ENCODE assay signal across 8 mouse cellular contexts in the genomic region with DNA sequence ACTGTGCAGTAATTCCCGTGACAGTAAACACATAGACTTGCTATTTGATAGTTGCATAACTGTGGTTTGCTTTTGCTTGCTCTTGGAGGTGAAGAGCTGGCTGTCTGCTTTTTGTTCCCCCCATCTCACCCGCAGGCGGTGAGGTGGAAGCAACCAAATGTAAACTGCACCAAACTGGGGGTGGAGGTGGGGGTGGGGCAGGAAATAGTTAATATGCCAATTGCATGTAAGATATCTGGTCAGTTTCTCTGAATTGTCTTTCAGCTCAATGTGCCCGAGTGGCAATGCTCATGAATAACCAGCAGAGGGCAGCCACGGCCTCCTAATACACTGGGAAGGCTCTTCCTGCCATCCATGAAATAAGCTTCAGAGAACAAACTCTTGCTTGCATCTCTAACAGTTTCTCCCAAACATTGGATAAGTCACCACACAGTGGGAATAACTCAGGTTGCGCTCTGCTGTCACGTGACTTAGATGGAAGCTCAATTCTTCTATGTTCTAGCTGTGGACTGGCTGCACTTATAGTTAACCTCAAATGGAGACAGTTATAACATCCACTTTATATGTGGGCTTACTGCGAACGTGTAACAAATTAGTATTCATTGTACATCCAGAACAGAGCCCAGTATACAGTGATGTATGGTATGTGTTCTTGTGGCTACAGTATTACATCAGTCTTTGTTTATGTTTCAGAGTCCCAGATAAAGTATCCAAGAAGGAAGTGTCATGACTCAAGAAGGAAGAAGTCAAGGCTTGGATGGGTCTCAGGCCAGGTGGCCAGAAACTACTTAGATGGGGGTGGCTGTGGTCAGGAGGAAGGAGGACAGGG.
DNase-seq lines count a peak whose midpoint lies in the region; ATAC-seq and TF ChIP-seq lines count a peak whose summit lies in the region.

No protein-coding gene starts in this region.

- DNase-seq in forebrain, embryonic 10.5 days (ENCODE audit: extremely low spot score, low spot score), result peak; percentile 64
- DNase-seq in layer of hippocampus, adult 8-10 months (ENCODE audit: low spot score in 2 of 2), result peak; percentile 53 to 72
- peak; percentile 43 for DNase-seq in lung, postnatal 25 days (ENCODE audit: low spot score)
- peak; percentile 81 to 83 for DNase-seq in right cerebral cortex, adult 2 months (ENCODE audit: low spot score in 2 of 2)

- H3K27me3 ChIP-seq in ES-Bruce4 (ENCODE audit: control insufficient read depth, insufficient read depth, low read length, poor library complexity, severe bottlenecking), result no peaks in the 10 kb centered on the region
- no peaks in the 10 kb centered on the region for H3K27me3 ChIP-seq in forebrain, embryonic 10.5 days (ENCODE audit: poor library complexity, severe bottlenecking)

- TF ChIP-seq POLR2A in ES-Bruce4 (IDR thresholded peaks at IDR 0.05; ENCODE audit: insufficient read depth, low read length), result no peak
- TF ChIP-seq POLR2A in bone marrow macrophage, adult 2 months (IDR thresholded peaks at IDR 0.05; ENCODE audit: borderline replicate concordance, low read depth, low read length), result no peak

- peak; percentile 82 for TF ChIP-seq CTCF in ES-Bruce4 (IDR thresholded peaks at IDR 0.05; ENCODE audit: low read depth, low read length)
- TF ChIP-seq CTCF in bone marrow macrophage, adult 2 months (IDR thresholded peaks at IDR 0.05; ENCODE audit: low read depth, low read length), result peak; percentile 84

- no peak overlapping the region for H3K9ac ChIP-seq in ES-Bruce4 (ENCODE audit: low read depth, poor library complexity, severe bottlenecking)

- WGBS in forebrain, embryonic 10.5 days, result 35% methylated on average over 9 of the region's 9 CpGs

- peak; percentile 62 to 64; a peak in 2 of 4 replicates for ATAC-seq in hematopoietic stem cell, adult 5-6 weeks (replicated peaks in 1 of 2; ENCODE audit: insufficient read depth in 1 of 2, low FRiP score in 2 of 2, low TSS enrichment in 1 of 2, low read depth in 1 of 2, poor library complexity in 2 of 2, severe bottlenecking in 2 of 2)
- ATAC-seq in megakaryocyte, adult 5-6 weeks (ENCODE audit: poor library complexity, severe bottlenecking), result no peak

- H3K36me3 ChIP-seq in ES-Bruce4 (ENCODE audit: control insufficient read depth, insufficient read depth, low read length, poor library complexity, severe bottlenecking), result no peaks in the 10 kb centered on the region
- no peaks in the 10 kb centered on the region for H3K36me3 ChIP-seq in forebrain, embryonic 10.5 days (replicated peaks)

- no peaks in the 10 kb centered on the region for H3K4me1 ChIP-seq in ES-Bruce4 (ENCODE audit: control insufficient read depth, insufficient read depth, low read length)
- no peaks in the 10 kb centered on the region for H3K4me1 ChIP-seq in bone marrow macrophage, adult 2 months (ENCODE audit: control insufficient read depth, insufficient read depth, low read length)
- no peaks in the 10 kb centered on the region for H3K4me1 ChIP-seq in forebrain, embryonic 10.5 days

- H3K27ac ChIP-seq in ES-Bruce4 (ENCODE audit: insufficient read depth, low read length), result no peak overlapping the region
- H3K27ac ChIP-seq in bone marrow macrophage, adult 2 months (ENCODE audit: insufficient read depth, low read depth, low read length), result no peak overlapping the region
- no peak overlapping the region for H3K27ac ChIP-seq in forebrain, embryonic 10.5 days

- TF ChIP-seq EP300 in ES-Bruce4 (IDR thresholded peaks at IDR 0.05; ENCODE audit: insufficient read depth, low read depth, low read length), result no peak

- no peaks in the 10 kb centered on the region for H3K9me3 ChIP-seq in ES-Bruce4 (replicated peaks; ENCODE audit: control insufficient read depth, insufficient read depth, low read length, poor library complexity, severe bottlenecking)
- no peaks in the 10 kb centered on the region for H3K9me3 ChIP-seq in forebrain, embryonic 10.5 days

- H3K4me3 ChIP-seq in ES-Bruce4 (ENCODE audit: low read depth, low read length), result no peak overlapping the region
- no peak overlapping the region for H3K4me3 ChIP-seq in bone marrow macrophage, adult 2 months (ENCODE audit: insufficient read depth, low read length)
- H3K4me3 ChIP-seq in forebrain, embryonic 10.5 days, result no peak overlapping the region
